Mouse (Mus musculus): Measurements from ENCODE around the gene Cux1. TPM values are rescaled to one million over a fixed set of nuclear protein-coding genes. Genes with fewer than 3 reads are reported as not detected.

Gene Cux1
- total RNA-seq, 2 experiments from 2014 or later: 34.5 to 36.4 TPM

GRCm38 (mm10) chr5:136564613-136565299 is 2.5 kb downstream of the Cux1 start:
- no peak for DNase-seq (ENCODE audit: low spot score in 2 of 2)
- Histone ChIP-seq H3K4me3 (no peak overlapping the region; the same call in 1 of the 2 replicates), H3K27ac (no peak overlapping the region)
- no peak for TF ChIP-seq CTCF (conservative IDR thresholded peaks at IDR 0.05)

GRCm38 (mm10) chr5:136563996-136564395 is 3.3 kb downstream of the Cux1 start:
- no peak overlapping the region for H3K27ac ChIP-seq
- no peak for DNase-seq (ENCODE audit: low spot score in 2 of 2)
- no peak for TF ChIP-seq CTCF (conservative IDR thresholded peaks at IDR 0.05)
- no peak overlapping the region for H3K4me3 ChIP-seq

GRCm38 (mm10) chr5:136563104-136563503 is 4.2 kb downstream of the Cux1 start:
- DNase-seq (ENCODE audit: low spot score in 2 of 2): no peak
- Histone ChIP-seq H3K27ac (no peak overlapping the region), H3K4me3 (no peak overlapping the region)
- TF ChIP-seq CTCF (conservative IDR thresholded peaks at IDR 0.05): no peak

GRCm38 (mm10) chr5:136562212-136562611 is 5.1 kb downstream of the Cux1 start:
- DNase-seq (ENCODE audit: low spot score in 2 of 2): no peak
- Histone ChIP-seq H3K4me3 (no peak overlapping the region), H3K27ac (no peak overlapping the region)
- TF ChIP-seq CTCF (conservative IDR thresholded peaks at IDR 0.05): no peak

GRCm38 (mm10) chr5:136561641-136562040 is 5.6 kb downstream of the Cux1 start:
- Histone ChIP-seq H3K4me3 (no peak overlapping the region), H3K27ac (no peak overlapping the region)
- TF ChIP-seq CTCF (conservative IDR thresholded peaks at IDR 0.05): no peak
- no peak for DNase-seq (ENCODE audit: low spot score in 2 of 2)

- no peak overlapping the region for H3K27ac ChIP-seq
These were observed 6.6 kb downstream of the Cux1 start for GRCm38 (mm10) chr5:136560656-136561055.

GRCm38 (mm10) chr5:136557446-136557845 is 9.8 kb downstream of the Cux1 start:
- Histone ChIP-seq H3K4me3 (no peak overlapping the region), H3K27ac (no peak overlapping the region)
- no peak for DNase-seq (ENCODE audit: low spot score in 2 of 2)
- no peak for TF ChIP-seq CTCF (conservative IDR thresholded peaks at IDR 0.05)

More at GRCm38 (mm10) chr5:136560656-136561055, 6.6 kb downstream of the Cux1 start:
- DNase-seq (ENCODE audit: low spot score in 2 of 2): no peak
- H3K4me3 ChIP-seq: no peak overlapping the region
- TF ChIP-seq CTCF (conservative IDR thresholded peaks at IDR 0.05): no peak

GRCm38 (mm10) chr5:136556328-136557262 is 10.7 kb downstream of the Cux1 start:
- no peak for DNase-seq (ENCODE audit: low spot score in 2 of 2)
- Histone ChIP-seq H3K27ac (no peak overlapping the region), H3K4me3 (no peak overlapping the region)
- TF ChIP-seq CTCF (conservative IDR thresholded peaks at IDR 0.05): no peak

GRCm38 (mm10) chr5:136555703-136556102 is 11.6 kb downstream of the Cux1 start:
- no peak for DNase-seq (ENCODE audit: low spot score in 2 of 2)
- Histone ChIP-seq H3K27ac (no peak overlapping the region), H3K4me3 (no peak overlapping the region)
- no peak for TF ChIP-seq CTCF (conservative IDR thresholded peaks at IDR 0.05)

- H3K27ac ChIP-seq: no peak overlapping the region
- TF ChIP-seq CTCF (conservative IDR thresholded peaks at IDR 0.05): no peak
- no peak overlapping the region for H3K4me3 ChIP-seq
- no peak for DNase-seq (ENCODE audit: low spot score in 2 of 2)
These were observed 14.5 kb downstream of the Cux1 start for GRCm38 (mm10) chr5:136552832-136553231.

GRCm38 (mm10) chr5:136552093-136552492 is 15.2 kb downstream of the Cux1 start:
- no peak for DNase-seq (ENCODE audit: low spot score in 2 of 2)
- no peak for TF ChIP-seq CTCF (conservative IDR thresholded peaks at IDR 0.05)
- H3K4me3 ChIP-seq: no peak overlapping the region

GRCm38 (mm10) chr5:136551571-136551970 is 15.7 kb downstream of the Cux1 start:
- DNase-seq (ENCODE audit: low spot score in 2 of 2): no peak
- no peak overlapping the region for H3K4me3 ChIP-seq
- no peak for TF ChIP-seq CTCF (conservative IDR thresholded peaks at IDR 0.05)
- no peak overlapping the region for H3K27ac ChIP-seq

More at GRCm38 (mm10) chr5:136552093-136552492, 15.2 kb downstream of the Cux1 start:
- H3K27ac ChIP-seq: no peak overlapping the region

- Histone ChIP-seq H3K27ac (no peak overlapping the region), H3K4me3 (no peak overlapping the region)
- TF ChIP-seq CTCF (conservative IDR thresholded peaks at IDR 0.05): no peak
- DNase-seq (ENCODE audit: low spot score in 2 of 2): no peak
These were observed 16.6 kb downstream of the Cux1 start for GRCm38 (mm10) chr5:136550726-136551125.
